In the genomic region with DNA sequence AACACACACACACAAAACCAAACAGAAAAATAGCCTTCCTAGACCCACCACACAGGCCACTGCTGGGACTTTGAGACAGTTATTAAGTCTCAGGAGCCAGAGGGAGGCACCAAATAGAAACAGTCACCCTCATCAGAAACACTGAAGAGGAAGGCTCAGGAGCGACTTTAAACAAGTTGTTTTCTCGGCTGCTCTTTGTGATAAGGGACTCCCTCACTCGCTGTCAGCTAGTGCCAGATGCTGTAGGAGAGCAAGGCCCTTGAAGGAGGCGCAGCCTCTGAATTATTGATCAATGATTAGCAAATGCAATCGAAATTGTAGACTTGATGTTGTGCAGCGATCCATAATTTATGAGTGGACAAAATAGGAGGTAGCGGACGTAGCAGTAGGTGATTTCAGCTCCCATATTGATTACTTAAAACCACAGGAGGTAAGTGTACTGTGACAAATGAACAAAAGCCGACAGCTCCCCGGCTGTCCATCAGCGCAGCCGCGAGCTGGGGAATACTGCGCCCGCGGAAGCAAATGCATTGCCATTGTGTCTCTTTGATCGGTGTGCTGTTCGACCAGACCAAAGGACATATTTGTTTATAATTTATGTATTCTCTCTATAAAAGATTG, we compare ENCODE assay signal across 12 mouse cellular contexts.
DNase-seq lines count a peak whose midpoint lies in the region; ATAC-seq lines count a peak whose summit lies in the region.
"Had no signal": no experiment of that assay in that cellular context is flagged by ENCODE, and none has a peak within 500 bp of the region (broad histone marks: within the 10 kb centered on the region; RNA-seq: fewer than 3 reads in every experiment).

No protein-coding gene starts in this region.

- no peak overlapping the region for H3K9ac ChIP-seq in forebrain, embryonic 15.5 days (replicated peaks)
- H3K9ac ChIP-seq in midbrain, embryonic 11.5 days (ENCODE audit: low read length), result peak overlapping the region; percentile 24; the same call in 1 of the 2 replicates

- H3K36me3 ChIP-seq in forebrain, embryonic 15.5 days, result no peaks in the 10 kb centered on the region
- no peaks in the 10 kb centered on the region for H3K36me3 ChIP-seq in midbrain, embryonic 11.5 days (ENCODE audit: control insufficient read depth, insufficient read depth, low read length)

- H3K27ac ChIP-seq in forebrain, embryonic 15.5 days (replicated peaks), result no peak overlapping the region
- peak overlapping the region; percentile 82 for H3K27ac ChIP-seq in midbrain, embryonic 11.5 days (ENCODE audit: low read depth, low read length)
- H3K27ac ChIP-seq: stomach, postnatal 0 days had no signal

- peaks cover 51% of the 10 kb centered on the region for H3K27me3 ChIP-seq in forebrain, embryonic 15.5 days
- peaks cover 3% of the 10 kb centered on the region; the same call in 1 of the 2 replicates for H3K27me3 ChIP-seq in midbrain, embryonic 11.5 days (ENCODE audit: control insufficient read depth, insufficient read depth, low read length)

- no peaks in the 10 kb centered on the region for H3K9me3 ChIP-seq in forebrain, embryonic 15.5 days
- no peaks in the 10 kb centered on the region for H3K9me3 ChIP-seq in midbrain, embryonic 11.5 days (ENCODE audit: control insufficient read depth, low read length)

- peak overlapping the region; percentile 18; the same call in 1 of the 2 replicates for H3K4me3 ChIP-seq in forebrain, embryonic 15.5 days
- peak overlapping the region; percentile 13; the same call in 1 of the 2 replicates for H3K4me3 ChIP-seq in midbrain, embryonic 11.5 days (ENCODE audit: low read depth, low read length)

- peak overlapping the region; percentile 37 for H3K4me2 ChIP-seq in forebrain, embryonic 15.5 days (replicated peaks)
- H3K4me2 ChIP-seq in midbrain, embryonic 11.5 days, result peak overlapping the region; percentile 40

- peak; percentile 66 for DNase-seq in retina, embryonic 14.5 days (ENCODE audit: low spot score)
- DNase-seq in retina, postnatal 1 day, result no peak
- DNase-seq in midbrain, embryonic 11.5 days (ENCODE audit: low spot score, missing footprints), result peak; percentile 95
- DNase-seq in yolk sac, embryonic 10.5 days (ENCODE audit: low spot score), result peak; percentile 4
- no peak for DNase-seq in kidney, adult 18-20 months
- no peak for DNase-seq in cerebellum, adult 11 months
- DNase-seq: cerebellum, postnatal 10 days had no signal

- 3% methylated on average over 18 of the region's 18 CpGs for WGBS in forebrain, embryonic 15.5 days
- 2% methylated on average over 18 of the region's 18 CpGs for WGBS in midbrain, embryonic 11.5 days

- ATAC-seq in forebrain, embryonic 15.5 days (replicated peaks), result no peak
- ATAC-seq in midbrain, embryonic 11.5 days (ENCODE audit: low FRiP score), result peak; percentile 38
- no peak for ATAC-seq in megakaryocyte-erythroid progenitor cell, adult 5-6 weeks (replicated peaks; ENCODE audit: low FRiP score, low TSS enrichment, poor library complexity, severe bottlenecking)
- ATAC-seq: inflammation-experienced regulatory T-cells, adult 6 months; lung, postnatal 0 days had no signal

- peaks cover 10% of the 10 kb centered on the region; the same call in 1 of the 2 replicates for H3K4me1 ChIP-seq in forebrain, embryonic 15.5 days
- H3K4me1 ChIP-seq in midbrain, embryonic 11.5 days (ENCODE audit: control insufficient read depth, insufficient read depth, low read length), result peaks cover 38% of the 10 kb centered on the region

Comparison
In these comparisons a context has a peak if more than half of its experiments do, and no peak if none do; other contexts are left out.
1. DNase-seq: peak in retina, embryonic 14.5 days (single experiment), midbrain, embryonic 11.5 days (single experiment) and yolk sac, embryonic 10.5 days (single experiment); none in retina, postnatal 1 day (single experiment), kidney, adult 18-20 months (single experiment) and cerebellum, adult 11 months (single experiment).